In the genomic region with DNA sequence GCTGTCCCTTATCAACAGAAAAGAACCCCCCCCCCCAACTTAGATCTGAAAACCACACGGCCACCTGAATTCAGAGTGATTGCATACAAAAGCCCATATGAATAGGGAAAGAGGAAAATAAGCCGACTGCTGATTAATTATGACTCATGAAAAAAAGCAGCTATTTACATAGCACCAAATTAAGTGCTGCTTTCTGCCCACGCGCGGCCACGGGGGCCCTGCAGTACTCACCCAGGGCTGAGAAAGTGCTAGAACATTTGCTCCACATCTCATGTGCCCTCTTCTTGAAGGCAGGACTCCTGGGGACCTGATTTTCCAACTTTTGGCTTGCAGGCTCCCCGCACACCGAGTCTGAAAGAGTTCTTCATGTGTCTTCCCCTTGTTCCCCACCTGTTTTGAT, we compare ENCODE assay signal across 27 mouse cellular contexts. TPM values are rescaled to one million over a fixed set of nuclear protein-coding genes. Genes with fewer than 3 reads are reported as not detected.
DNase-seq lines count a peak whose midpoint lies in the region; ATAC-seq and TF ChIP-seq lines count a peak whose summit lies in the region.
"Had no signal": no experiment of that assay in that cellular context is flagged by ENCODE, and none has a peak within 500 bp of the region (broad histone marks: within the 10 kb centered on the region; RNA-seq: fewer than 3 reads in every experiment).

No protein-coding gene starts in this region.

- H3K9me3 ChIP-seq in megakaryocyte, embryonic 14.5 days: peaks cover 28% of the 10 kb centered on the region
- H3K9me3 ChIP-seq in MEL (replicated peaks; ENCODE audit: insufficient read depth, low read length): no peaks in the 10 kb centered on the region; the same call in 1 of the 2 replicates
- 0 out of 2 replicates have a peak, but pooled peaks cover 2% of the 10 kb centered on the region for H3K9me3 ChIP-seq in hindbrain, embryonic 10.5 days
- H3K9me3 ChIP-seq: embryonic facial prominence, embryonic 12.5 days; embryonic facial prominence, embryonic 15.5 days; heart, embryonic 12.5 days; heart, embryonic 15.5 days had no signal

- no peak overlapping the region for H3K27ac ChIP-seq in MEL (ENCODE audit: control insufficient read depth, low read depth, low read length)
- no peak overlapping the region for H3K27ac ChIP-seq in hindbrain, embryonic 10.5 days
- H3K27ac ChIP-seq: embryonic facial prominence, embryonic 12.5 days; embryonic facial prominence, embryonic 15.5 days; gastrocnemius, adult 2 months; heart, embryonic 15.5 days; hindbrain, embryonic 14.5 days; hindbrain, postnatal 0 days had no signal

- no peak for ATAC-seq in megakaryocyte, adult 5-6 weeks (ENCODE audit: poor library complexity, severe bottlenecking)
- ATAC-seq: forebrain, embryonic 14.5 days; forebrain, postnatal 0 days; hindbrain, postnatal 0 days; inflammation-experienced regulatory T-cells, adult 6 months had no signal

- WGBS in hindbrain, embryonic 10.5 days: 88% methylated on average over 8 of the region's 8 CpGs

- H3K9ac ChIP-seq in MEL (ENCODE audit: control insufficient read depth, low read depth, low read length, poor library complexity, severe bottlenecking): no peak overlapping the region
- H3K9ac ChIP-seq: embryonic facial prominence, embryonic 12.5 days; embryonic facial prominence, embryonic 15.5 days; forebrain, postnatal 0 days; heart, embryonic 12.5 days; heart, embryonic 15.5 days; hindbrain, embryonic 14.5 days had no signal

- peak overlapping the region; percentile 50 for H3K4me3 ChIP-seq in megakaryocyte, embryonic 14.5 days (replicated peaks)
- H3K4me3 ChIP-seq in MEL (ENCODE audit: control insufficient read depth in 1 of 2, insufficient read depth in 1 of 2, low read depth in 2 of 2, low read length in 2 of 2): no peak overlapping the region
- no peak overlapping the region for H3K4me3 ChIP-seq in hindbrain, embryonic 10.5 days
- H3K4me3 ChIP-seq: embryonic facial prominence, embryonic 12.5 days; embryonic facial prominence, embryonic 15.5 days; gastrocnemius, adult 2 months; heart, embryonic 12.5 days; heart, embryonic 15.5 days had no signal

- TF ChIP-seq EP300 in MEL (IDR thresholded peaks at IDR 0.05; ENCODE audit: low read depth in 1 of 2, low read length in 2 of 2): 0 out of 4 replicates have a peak, but pooled peaks of 1 of the 2 experiments have one; percentile 9

- DNase-seq in MEL (ENCODE audit: low read depth, low spot score): peak; percentile 37
- DNase-seq in brain, adult 2 months (ENCODE audit: low read depth, low spot score): peak; percentile 77
- DNase-seq in hindbrain, embryonic 10.5 days (ENCODE audit: low spot score): no peak
- DNase-seq in heart, adult 8-10 months (ENCODE audit: low spot score): no peak
- DNase-seq: adrenal gland, adult 8-10 months; adrenal gland, postnatal 36 days; cerebellum, adult 11 months; cerebellum, adult 2 months; cerebellum, adult 9-11 months; cerebellum, postnatal 25 days; forebrain, postnatal 0 days; gastrocnemius, adult 2 months; gastrocnemius, postnatal 14 days; heart, adult 11 months; heart, postnatal 10 days; heart, postnatal 36 days had no signal

- peaks cover 58% of the 10 kb centered on the region for H3K4me1 ChIP-seq in megakaryocyte, embryonic 14.5 days
- H3K4me1 ChIP-seq in MEL (ENCODE audit: control insufficient read depth in 1 of 2, insufficient read depth in 2 of 2, low read length in 2 of 2): peaks cover 8 to 26% of the 10 kb centered on the region in 2 experiments
- no peaks in the 10 kb centered on the region for H3K4me1 ChIP-seq in hindbrain, embryonic 10.5 days (replicated peaks)
- H3K4me1 ChIP-seq: embryonic facial prominence, embryonic 12.5 days; embryonic facial prominence, embryonic 15.5 days; heart, embryonic 12.5 days; heart, embryonic 15.5 days had no signal

- TF ChIP-seq POLR2A in MEL (IDR thresholded peaks at IDR 0.05; ENCODE audit: control insufficient read depth in 1 of 2, insufficient read depth in 1 of 2, low read depth in 1 of 2, low read length in 2 of 2, poor library complexity in 1 of 2): no peak

- no peaks in the 10 kb centered on the region for H3K36me3 ChIP-seq in megakaryocyte, embryonic 14.5 days (replicated peaks; ENCODE audit: low read length)
- peaks cover 0 to 14% of the 10 kb centered on the region in 2 experiments; a peak in 2 of 4 replicates for H3K36me3 ChIP-seq in MEL (ENCODE audit: control insufficient read depth in 1 of 2, insufficient read depth in 2 of 2, low read length in 2 of 2)
- no peaks in the 10 kb centered on the region for H3K36me3 ChIP-seq in hindbrain, embryonic 10.5 days
- H3K36me3 ChIP-seq: embryonic facial prominence, embryonic 12.5 days; embryonic facial prominence, embryonic 15.5 days; heart, embryonic 12.5 days; heart, embryonic 15.5 days had no signal

- peaks cover 16% of the 10 kb centered on the region for H3K27me3 ChIP-seq in megakaryocyte, embryonic 14.5 days (replicated peaks)
- no peaks in the 10 kb centered on the region for H3K27me3 ChIP-seq in MEL (ENCODE audit: control insufficient read depth in 1 of 2, insufficient read depth in 2 of 2, low read length in 2 of 2)
- H3K27me3 ChIP-seq in hindbrain, embryonic 10.5 days (ENCODE audit: insufficient read depth, poor library complexity, severe bottlenecking): no peaks in the 10 kb centered on the region
- H3K27me3 ChIP-seq: embryonic facial prominence, embryonic 12.5 days; embryonic facial prominence, embryonic 15.5 days; heart, embryonic 15.5 days had no signal

- no peak for TF ChIP-seq CTCF in MEL (IDR thresholded peaks at IDR 0.05 in 2 of 3, conservative IDR thresholded peaks at IDR 0.05 in 1 of 3; ENCODE audit: control insufficient read depth in 1 of 3, insufficient read depth in 1 of 3, low read depth in 2 of 3, low read length in 3 of 3, poor library complexity in 1 of 3, severe bottlenecking in 1 of 3)

- no peak for TF ChIP-seq RAD21 in MEL (IDR thresholded peaks at IDR 0.05; ENCODE audit: low read depth, low read length)

- no peaks in the 10 kb centered on the region for H3K79me2 ChIP-seq in MEL (ENCODE audit: control insufficient read depth, insufficient read depth, low read length, poor library complexity)

TF ChIP-seq in MEL, 35 proteins besides CTCF, POLR2A, EP300 and RAD21:
- no peak for TF ChIP-seq MAZ (IDR thresholded peaks at IDR 0.05; ENCODE audit: low read depth, low read length)
- no peak for TF ChIP-seq MYC (IDR thresholded peaks at IDR 0.05; ENCODE audit: low read depth, low read length)
- no peak for TF ChIP-seq TCF12 (IDR thresholded peaks at IDR 0.05; ENCODE audit: low read depth, low read length)
- no peak for TF ChIP-seq CHD2 (IDR thresholded peaks at IDR 0.05; ENCODE audit: low read length)
- no peak for TF ChIP-seq MXI1 (IDR thresholded peaks at IDR 0.05; ENCODE audit: low read depth, low read length)
- TF ChIP-seq NRF1 (IDR thresholded peaks at IDR 0.05; ENCODE audit: insufficient read depth, low read depth, low read length, poor library complexity, severe bottlenecking): no peak
- TF ChIP-seq GABPA (IDR thresholded peaks at IDR 0.05; ENCODE audit: low read depth, low read length): no peak
- no peak for TF ChIP-seq USF2 (IDR thresholded peaks at IDR 0.05; ENCODE audit: borderline replicate concordance in 1 of 2, insufficient read depth in 1 of 2, low read depth in 1 of 2, low read length in 2 of 2)
- TF ChIP-seq BHLHE40 (IDR thresholded peaks at IDR 0.05; ENCODE audit: borderline replicate concordance, low read depth, low read length): no peak
- no peak for TF ChIP-seq ZNF384 (IDR thresholded peaks at IDR 0.05; ENCODE audit: low read depth, low read length)
- no peak for TF ChIP-seq KAT2A (conservative IDR thresholded peaks at IDR 0.05; ENCODE audit: low read depth, low read length)
- TF ChIP-seq SIN3A (IDR thresholded peaks at IDR 0.05; ENCODE audit: low read length): no peak
- no peak for TF ChIP-seq ZC3H11A (IDR thresholded peaks at IDR 0.05; ENCODE audit: low read depth, low read length)
- TF ChIP-seq GATA1 (IDR thresholded peaks at IDR 0.05; ENCODE audit: low read depth, low read length): no peak
- no peak for TF ChIP-seq MYB (IDR thresholded peaks at IDR 0.05; ENCODE audit: low read depth, low read length)
- no peak for TF ChIP-seq MAX (IDR thresholded peaks at IDR 0.05; ENCODE audit: low read length)
- TF ChIP-seq JUND (IDR thresholded peaks at IDR 0.05; ENCODE audit: low read depth, low read length): no peak

RNA-seq across cellular contexts. Expression of gene 2010300C02Rik, which starts 10.1 kb away (rescaled TPM):
- polyA plus RNA-seq in megakaryocyte, embryonic 14.5 days (2012; ENCODE audit: insufficient read depth, low replicate concordance): 10.7 and 15.7 TPM in 2 replicates
- total RNA-seq in megakaryocyte, adult 5-6 weeks (2015): 0.11 and 0.34 TPM in 2 replicates
- total RNA-seq in megakaryocyte, adult 5-6 weeks (2017): not detected in 2 replicates
- not detected in 2 replicates for total RNA-seq in MEL (2012; rRNA removed)
- not detected for polyA plus RNA-seq in MEL (2012; ENCODE audit: insufficient read depth in 1 of 2, insufficient read length in 2 of 2, low read depth in 1 of 2, low replicate concordance in 2 of 2, missing spikeins in 1 of 2)
- polyA plus RNA-seq in hindbrain, embryonic 10.5 days (2016; fragmentation: Nextera tagmentation; extraction: Ambion mirVana): 0.91 and 1.2 TPM in 2 replicates
- total RNA-seq in heart, adult 8-10 months (2022): 1 to 10 TPM; 1.1 to 3.0 (median 2.0) TPM
- total RNA-seq: common myeloid progenitor, adult 5-6 weeks had no signal

Comparison
In these comparisons a context has a peak if more than half of its experiments do, and no peak if none do; other contexts are left out.
1. DNase-seq: peak in MEL (single experiment) and brain, adult 2 months (single experiment); none in hindbrain, embryonic 10.5 days (single experiment) and heart, adult 8-10 months (single experiment).